Mouse (Mus musculus) stomach, postnatal 0 days (tissue): Measurements from ENCODE around the gene Psma7. TPM values are rescaled to one million over a fixed set of nuclear protein-coding genes. Genes with fewer than 3 reads are reported as not detected.

Experiments used
- ATAC-seq: fragments of 200-750 bp; cut with Nextera tagmentation; 2 replicates; pipeline ENCODE4 v1.8.0; 2017; ENCODE audit not compliant: low FRiP score, low TSS enrichment
- DNase-seq: peaks from one replicate; pipeline ENCODE4 v3.0.0-alpha.2; 2016; ENCODE audit warnings: low spot score
- H3K27ac ChIP-seq: fragments of 300-500 bp; sonication (generic); replicated peaks from 2 replicates; pipeline ENCODE4 v1.5.1; 2014; ENCODE audit warnings: mild to moderate bottlenecking, control low read depth
- H3K27me3 ChIP-seq: fragments of 300-500 bp; sonication (generic); 2 replicates; pipeline ENCODE4 v1.6.1; 2014; ENCODE audit warnings: low read length; ENCODE audit not compliant: control insufficient read depth, insufficient read depth
- H3K36me3 ChIP-seq: fragments of 300-500 bp; sonication (generic); 2 replicates; pipeline ENCODE4 v1.6.1; 2014; ENCODE audit warnings: low read length, mixed read lengths; ENCODE audit not compliant: control insufficient read depth, insufficient read depth
- H3K4me1 ChIP-seq: fragments of 300-500 bp; sonication (generic); replicated peaks from 2 replicates; pipeline ENCODE4 v1.6.1; 2014; ENCODE audit warnings: antibody characterized with exemption; ENCODE audit not compliant: control insufficient read depth, insufficient read depth
- H3K4me2 ChIP-seq: fragments of 300-500 bp; sonication (generic); replicated peaks from 2 replicates; pipeline ENCODE4 v1.6.1; 2014; ENCODE audit warnings: low read depth, mild to moderate bottlenecking, control low read depth, moderate library complexity
- H3K4me3 ChIP-seq: fragments of 300-500 bp; sonication (generic); 2 replicates; pipeline ENCODE4 v1.5.1; 2014; ENCODE audit warnings: low read depth, low read length, control low read depth
- H3K9ac ChIP-seq: fragments of 300-500 bp; sonication (generic); 2 replicates; pipeline ENCODE4 v1.6.1; 2014; ENCODE audit warnings: mild to moderate bottlenecking, low read length, control low read depth, mixed read lengths
- H3K9me3 ChIP-seq: fragments of 300-500 bp; sonication (generic); 2 replicates; pipeline ENCODE4 v1.6.1; 2016; ENCODE audit warnings: low read length; ENCODE audit not compliant: control insufficient read depth
- CTCF ChIP-seq: IDR thresholded peaks from 2 replicates; pipeline ENCODE4 v1.5.1; 2016; ENCODE audit warnings: antibody characterized with exemption, low read depth, mild to moderate bottlenecking, moderate library complexity
- EP300 ChIP-seq: optimal IDR thresholded peaks from 2 replicates; pipeline ENCODE3; 2016; ENCODE audit warnings: antibody characterized with exemption
- WGBS: fragments of 180-500 bp; shearing (Covaris S2); extraction: QIAGEN DNeasy Blood & Tissue Kit; methylation state at CpG from one replicate; pipeline ENCODE4 v1.1.7; 2014; 5-methylcytosine and 5-hydroxymethylcytosine counted together
- polyA plus RNA-seq: library from polyadenylated mRNA; unstranded; fragments of >200 nt; fragmentation: Nextera tagmentation; extraction: Ambion mirVana; gene quantifications from 2 replicates; pipeline ENCODE4 v1.2.1, GENCODE M21; 2015

Gene Psma7
- polyA plus RNA-seq, 1 experiment from 2014 or later, result 469 TPM

GRCm38 (mm10) chr2:180018573-180018972 is 23.7 kb downstream of the Psma7 start:
- no peaks in the 10 kb centered on the region for H3K27me3 ChIP-seq
- no peak overlapping the region for H3K9ac ChIP-seq
- no peak overlapping the region for H3K4me2 ChIP-seq
- WGBS, result 81% methylated on average over 9 of the region's 9 CpGs
- no peak for DNase-seq
- no peaks in the 10 kb centered on the region for H3K4me1 ChIP-seq
- ATAC-seq, result no peak
- H3K4me3 ChIP-seq, result no peak overlapping the region
- no peak overlapping the region for H3K27ac ChIP-seq
- H3K9me3 ChIP-seq, result no peaks in the 10 kb centered on the region
- TF ChIP-seq CTCF (no peak), EP300 (no peak)
- H3K36me3 ChIP-seq, result no peaks in the 10 kb centered on the region

- no peak overlapping the region for H3K9ac ChIP-seq
- no peak overlapping the region for H3K4me2 ChIP-seq
- no peak for TF ChIP-seq EP300
- TF ChIP-seq CTCF, result no peak
- H3K9me3 ChIP-seq, result no peaks in the 10 kb centered on the region
- H3K27me3 ChIP-seq, result no peaks in the 10 kb centered on the region
- no peak overlapping the region for H3K4me3 ChIP-seq
- ATAC-seq (no peak), DNase-seq (no peak)
- H3K4me1 ChIP-seq, result no peaks in the 10 kb centered on the region
- H3K27ac ChIP-seq, result no peak overlapping the region
- H3K36me3 ChIP-seq, result no peaks in the 10 kb centered on the region
- 37% methylated on average over 4 of the region's 4 CpGs for WGBS
Measured at GRCm38 (mm10) chr2:180017632-180018031, 24.6 kb downstream of the Psma7 start.

- no peak for ATAC-seq
- no peak for TF ChIP-seq EP300
- Histone ChIP-seq H3K27me3 (no peaks in the 10 kb centered on the region), H3K9me3 (no peaks in the 10 kb centered on the region), H3K4me3 (no peak overlapping the region), H3K4me1 (no peaks in the 10 kb centered on the region), H3K27ac (no peak overlapping the region), H3K9ac (no peak overlapping the region), H3K4me2 (no peak overlapping the region), H3K36me3 (no peaks in the 10 kb centered on the region)
- DNase-seq, result peak; percentile 8
- 88% methylated on average over 7 of the region's 7 CpGs for WGBS
Measured at GRCm38 (mm10) chr2:180013686-180014085, 28.5 kb downstream of the Psma7 start.

- Histone ChIP-seq H3K27ac (no peak overlapping the region), H3K4me2 (no peak overlapping the region), H3K36me3 (no peaks in the 10 kb centered on the region), H3K4me1 (no peaks in the 10 kb centered on the region; the same call in 1 of the 2 replicates), H3K9me3 (no peaks in the 10 kb centered on the region), H3K27me3 (no peaks in the 10 kb centered on the region), H3K4me3 (no peak overlapping the region), H3K9ac (no peak overlapping the region)
- ATAC-seq (no peak), DNase-seq (no peak)
- TF ChIP-seq CTCF (no peak), EP300 (no peak)
- 74% methylated on average over 6 of the region's 6 CpGs for WGBS
Measured at GRCm38 (mm10) chr2:180011370-180011769, 30.9 kb downstream of the Psma7 start.

GRCm38 (mm10) chr2:180010686-180011085 is 31.5 kb downstream of the Psma7 start:
- TF ChIP-seq CTCF (no peak), EP300 (no peak)
- Histone ChIP-seq H3K27ac (no peak overlapping the region), H3K36me3 (no peaks in the 10 kb centered on the region), H3K4me3 (no peak overlapping the region), H3K9me3 (no peaks in the 10 kb centered on the region), H3K4me1 (no peaks in the 10 kb centered on the region; the same call in 1 of the 2 replicates), H3K9ac (no peak overlapping the region), H3K4me2 (no peak overlapping the region), H3K27me3 (no peaks in the 10 kb centered on the region)
- ATAC-seq, result no peak
- no peak for DNase-seq
- WGBS, result 93% methylated on average over 7 of the region's 7 CpGs

GRCm38 (mm10) chr2:180006352-180007017 is 35.7 kb downstream of the Psma7 start:
- WGBS, result 26% methylated on average over 9 of the region's 9 CpGs
- peak; percentile 86 for ATAC-seq

More at GRCm38 (mm10) chr2:180006352-180007017, 35.7 kb downstream of the Psma7 start:
- Histone ChIP-seq H3K36me3 (no peaks in the 10 kb centered on the region), H3K4me1 (no peaks in the 10 kb centered on the region; the same call in 1 of the 2 replicates), H3K27ac (no peak overlapping the region), H3K4me3 (no peak overlapping the region), H3K9me3 (no peaks in the 10 kb centered on the region), H3K4me2 (peak overlapping the region; percentile 14; the same call in 1 of the 2 replicates), H3K27me3 (no peaks in the 10 kb centered on the region), H3K9ac (0 out of 2 replicates have a peak overlapping the region, but pooled peaks have one; percentile 13)
- peak; percentile 60 for DNase-seq
- TF ChIP-seq EP300 (no peak), CTCF (no peak)
